In the genomic region with DNA sequence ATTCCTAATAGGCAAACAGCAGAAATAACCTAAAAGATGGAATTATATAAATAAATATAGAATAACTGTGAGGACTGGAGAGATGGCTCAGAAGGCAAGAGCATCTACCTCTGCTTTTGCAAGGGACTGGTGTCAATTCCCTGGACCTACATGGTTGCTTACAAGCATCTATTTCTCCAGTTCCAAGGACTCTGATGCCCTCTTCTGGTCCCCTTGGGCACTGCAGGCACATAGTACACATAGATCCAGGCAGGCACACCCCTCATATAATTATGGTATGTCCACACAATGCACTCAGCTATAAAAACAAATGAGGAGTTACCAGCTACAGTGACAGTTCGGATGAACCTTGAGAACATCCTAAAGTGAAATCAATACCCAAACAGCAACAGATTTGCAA, we compare ENCODE assay signal across 1 mouse cellular context.
TF ChIP-seq lines count a peak whose summit lies in the region.

No protein-coding gene starts in this region.

TF ChIP-seq in ES-E14, 5 proteins besides CTCF, POLR2A, EP300 and RAD21:
- no peak for TF ChIP-seq MAFK (IDR thresholded peaks at IDR 0.05; ENCODE audit: insufficient read depth, low read depth, low read length)
- TF ChIP-seq ZC3H11A (IDR thresholded peaks at IDR 0.05; ENCODE audit: borderline replicate concordance, low read depth, low read length) = peak; percentile 57
TF ChIP-seq in ES-E14: peak in this region for 1.
